Mouse (Mus musculus) limb, embryonic 12.5 days (tissue): ENCODE measurements around the gene Arhgap23. TPM values are rescaled to one million over a fixed set of nuclear protein-coding genes. Genes with fewer than 3 reads are reported as not detected.

Source experiments
- ATAC-seq: fragments of 200-750 bp; cut with Nextera tagmentation; 2 replicates; pipeline ENCODE4 v1.8.0; 2017; ENCODE audit warnings: low read depth, moderate TSS enrichment; ENCODE audit not compliant: insufficient number of reproducible peaks, insufficient read depth, low FRiP score, low TSS enrichment
- H3K27ac ChIP-seq: fragments of 300-500 bp; sonication (generic); 2 replicates; pipeline ENCODE4 v1.5.1; 2016; ENCODE audit warnings: mild to moderate bottlenecking, moderate library complexity
- H3K27me3 ChIP-seq: fragments of 300-500 bp; sonication (generic); 2 replicates; pipeline ENCODE4 v1.6.1; 2016; ENCODE audit warnings: mild to moderate bottlenecking, moderate library complexity
- H3K36me3 ChIP-seq: fragments of 300-500 bp; sonication (generic); 2 replicates; pipeline ENCODE4 v1.6.1; 2016; ENCODE audit warnings: mild to moderate bottlenecking, moderate library complexity
- H3K4me1 ChIP-seq: fragments of 300-500 bp; sonication (generic); replicated peaks from 2 replicates; pipeline ENCODE4 v1.6.1; 2016
- H3K4me2 ChIP-seq: fragments of 300-500 bp; sonication (generic); 2 replicates; pipeline ENCODE4 v1.6.1; 2016; ENCODE audit warnings: mild to moderate bottlenecking, moderate library complexity
- H3K4me3 ChIP-seq: fragments of 300-500 bp; sonication (generic); replicated peaks from 2 replicates; pipeline ENCODE4 v1.5.1; 2016; ENCODE audit warnings: mild to moderate bottlenecking
- H3K9ac ChIP-seq: fragments of 300-500 bp; sonication (generic); replicated peaks from 2 replicates; pipeline ENCODE4 v1.6.1; 2016; ENCODE audit warnings: mild to moderate bottlenecking, moderate library complexity
- H3K9me3 ChIP-seq: fragments of 300-500 bp; sonication (generic); 2 replicates; pipeline ENCODE4 v1.6.1; 2016; ENCODE audit warnings: mild to moderate bottlenecking, moderate library complexity
- WGBS: fragments of 180-500 bp; shearing (Covaris S2); methylation state at CpG from one replicate; pipeline ENCODE4 v1.1.7; 2016; 5-methylcytosine and 5-hydroxymethylcytosine counted together
- polyA plus RNA-seq: library from polyadenylated mRNA; unstranded; fragments of >200 nt; fragmentation: Nextera tagmentation; extraction: Ambion mirVana; gene quantifications from 2 replicates; pipeline ENCODE4 v1.2.1, GENCODE M21; 2016

The Arhgap23 gene
- polyA plus RNA-seq, 1 experiment from 2014 or later = 7.4 TPM

- no peak overlapping the region for H3K27ac ChIP-seq
- peaks cover 12% of the 10 kb centered on the region for H3K27me3 ChIP-seq
- no peak overlapping the region for H3K4me3 ChIP-seq
- H3K36me3 ChIP-seq = no peaks in the 10 kb centered on the region
- 41% methylated on average over 9 of the region's 9 CpGs for WGBS
- H3K9me3 ChIP-seq = no peaks in the 10 kb centered on the region
- H3K9ac ChIP-seq = no peak overlapping the region
- peaks cover 14% of the 10 kb centered on the region for H3K4me1 ChIP-seq
- H3K4me2 ChIP-seq = no peak overlapping the region
- no peak for ATAC-seq
Observed at GRCm38 (mm10) chr11:97524306-97524705, 109.0 kb downstream of the Arhgap23 start.

GRCm38 (mm10) chr11:97525313-97525712 is 110.0 kb downstream of the Arhgap23 start:
- no peak for ATAC-seq
- Histone ChIP-seq H3K36me3 (no peaks in the 10 kb centered on the region), H3K27ac (no peak overlapping the region)

GRCm38 (mm10) chr11:97528282-97528808 is 113.0 kb downstream of the Arhgap23 start:
- Histone ChIP-seq H3K4me2 (no peak overlapping the region), H3K36me3 (no peaks in the 10 kb centered on the region), H3K27ac (no peak overlapping the region), H3K4me3 (no peak overlapping the region), H3K27me3 (peaks cover 32% of the 10 kb centered on the region), H3K9ac (no peak overlapping the region), H3K4me1 (peaks cover 20% of the 10 kb centered on the region), H3K9me3 (no peaks in the 10 kb centered on the region)
- WGBS = 72% methylated on average over 18 of the region's 18 CpGs
- ATAC-seq = no peak

More at GRCm38 (mm10) chr11:97525313-97525712, 110.0 kb downstream of the Arhgap23 start:
- no peaks in the 10 kb centered on the region for H3K9me3 ChIP-seq
- H3K27me3 ChIP-seq = peaks cover 12% of the 10 kb centered on the region
- H3K4me3 ChIP-seq = no peak overlapping the region
- peaks cover 14% of the 10 kb centered on the region for H3K4me1 ChIP-seq
- WGBS = 91% methylated on average over 6 of the region's 6 CpGs
- H3K4me2 ChIP-seq = no peak overlapping the region
- no peak overlapping the region for H3K9ac ChIP-seq

GRCm38 (mm10) chr11:97530069-97530468 is 114.7 kb downstream of the Arhgap23 start:
- H3K9ac ChIP-seq = no peak overlapping the region
- WGBS = 89% methylated on average over 6 of the region's 6 CpGs
- no peak for ATAC-seq
- peaks cover 18% of the 10 kb centered on the region for H3K4me1 ChIP-seq
- H3K27me3 ChIP-seq = peaks cover 46% of the 10 kb centered on the region
- no peaks in the 10 kb centered on the region for H3K9me3 ChIP-seq
- H3K4me2 ChIP-seq = no peak overlapping the region
- no peak overlapping the region for H3K27ac ChIP-seq
- H3K4me3 ChIP-seq = no peak overlapping the region
- H3K36me3 ChIP-seq = no peaks in the 10 kb centered on the region

- Histone ChIP-seq H3K4me2 (no peak overlapping the region), H3K4me3 (no peak overlapping the region), H3K4me1 (peaks cover 20% of the 10 kb centered on the region), H3K27me3 (peaks cover 52% of the 10 kb centered on the region), H3K36me3 (no peaks in the 10 kb centered on the region), H3K9ac (no peak overlapping the region), H3K9me3 (no peaks in the 10 kb centered on the region), H3K27ac (no peak overlapping the region)
- no peak for ATAC-seq
- 70% methylated on average over 5 of the region's 5 CpGs for WGBS
Observed at GRCm38 (mm10) chr11:97530961-97531360, 115.6 kb downstream of the Arhgap23 start.

GRCm38 (mm10) chr11:97531381-97532260 is 116.3 kb downstream of the Arhgap23 start:
- Histone ChIP-seq H3K27me3 (peaks cover 58% of the 10 kb centered on the region), H3K9ac (peak overlapping the region; percentile 42; the same call in 1 of the 2 replicates), H3K27ac (no peak overlapping the region), H3K36me3 (no peaks in the 10 kb centered on the region), H3K4me1 (peaks cover 27% of the 10 kb centered on the region), H3K4me2 (peak overlapping the region; percentile 89), H3K4me3 (peak overlapping the region; percentile 49), H3K9me3 (no peaks in the 10 kb centered on the region)
- ATAC-seq = peak; percentile 57
- 7% methylated on average over 46 of the region's 46 CpGs for WGBS

GRCm38 (mm10) chr11:97532354-97532753 is 117.0 kb downstream of the Arhgap23 start:
- H3K27ac ChIP-seq = no peak overlapping the region
- H3K4me3 ChIP-seq = peak overlapping the region; percentile 49
- peaks cover 66% of the 10 kb centered on the region for H3K27me3 ChIP-seq
- H3K36me3 ChIP-seq = no peaks in the 10 kb centered on the region
- no peaks in the 10 kb centered on the region for H3K9me3 ChIP-seq
- 12% methylated on average over 8 of the region's 8 CpGs for WGBS
- peaks cover 34% of the 10 kb centered on the region for H3K4me1 ChIP-seq
- H3K9ac ChIP-seq = no peak overlapping the region
- ATAC-seq = no peak
- peak overlapping the region; percentile 89 for H3K4me2 ChIP-seq

DNA sequence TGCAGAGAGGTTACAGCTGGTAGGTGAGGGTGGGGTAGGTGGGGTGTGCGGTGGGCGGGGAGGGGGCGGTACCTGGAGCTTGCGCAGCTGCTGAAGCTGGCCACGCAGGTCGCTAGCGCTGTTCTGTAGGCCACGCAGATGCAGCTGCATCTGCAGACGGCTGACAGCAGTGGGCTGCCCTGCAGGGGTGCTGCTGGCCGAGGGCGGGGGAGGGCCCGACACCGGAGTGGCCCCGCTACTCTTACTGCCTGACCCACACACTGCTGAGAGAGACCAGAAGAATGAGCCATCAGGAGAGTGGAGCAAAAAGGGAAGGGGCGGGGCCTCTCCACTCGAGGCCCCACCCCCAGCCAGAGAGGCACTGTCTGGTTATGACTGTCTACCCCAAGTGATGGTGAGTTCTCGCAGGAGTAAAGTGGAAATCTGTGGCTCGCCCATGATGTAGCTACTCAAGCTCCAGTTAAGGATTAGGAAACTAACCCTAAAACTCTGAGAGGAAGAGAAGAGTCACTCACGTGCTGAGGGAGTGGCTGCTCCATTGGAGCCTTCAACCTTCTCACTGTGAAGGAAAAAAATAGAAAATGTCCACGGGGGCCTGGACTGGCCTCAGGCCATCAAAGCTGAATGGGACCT is 117.7 kb downstream of the Arhgap23 start:
- Histone ChIP-seq H3K4me3 (peak overlapping the region; percentile 34), H3K4me1 (peaks cover 38% of the 10 kb centered on the region), H3K36me3 (no peaks in the 10 kb centered on the region), H3K27me3 (peaks cover 73% of the 10 kb centered on the region), H3K4me2 (peak overlapping the region; percentile 89), H3K9ac (no peak overlapping the region), H3K27ac (no peak overlapping the region), H3K9me3 (no peaks in the 10 kb centered on the region)
- 4% methylated on average over 20 of the region's 20 CpGs for WGBS
- ATAC-seq = no peak

DNA sequence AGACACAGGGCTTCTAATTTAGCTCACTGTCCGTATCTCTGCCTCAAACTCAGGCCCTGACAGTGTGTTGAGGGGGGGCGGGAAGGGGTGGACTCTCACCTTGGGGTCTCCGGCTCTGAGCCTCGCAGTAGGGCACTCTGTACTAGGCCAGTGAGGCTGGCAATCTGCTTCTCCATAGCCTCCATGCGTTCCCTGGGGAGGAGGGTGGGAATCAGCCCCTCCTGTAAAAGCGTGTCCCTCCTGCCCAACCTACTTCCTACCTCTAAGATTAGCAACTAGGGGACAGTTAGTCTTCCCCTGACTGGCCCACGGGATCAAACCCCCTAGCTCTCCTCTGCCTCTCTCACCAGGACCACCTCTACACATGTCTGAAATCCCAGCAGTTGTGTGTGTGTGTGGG is 118.3 kb downstream of the Arhgap23 start:
- no peak for ATAC-seq
- 14% methylated on average over 7 of the region's 7 CpGs for WGBS
- no peak overlapping the region for H3K4me3 ChIP-seq
- H3K27me3 ChIP-seq = peaks cover 79% of the 10 kb centered on the region
- no peak overlapping the region for H3K27ac ChIP-seq
- peaks cover 38% of the 10 kb centered on the region for H3K4me1 ChIP-seq
- H3K9me3 ChIP-seq = no peaks in the 10 kb centered on the region
- H3K36me3 ChIP-seq = no peaks in the 10 kb centered on the region
- H3K4me2 ChIP-seq = no peak overlapping the region
- H3K9ac ChIP-seq = no peak overlapping the region

DNA sequence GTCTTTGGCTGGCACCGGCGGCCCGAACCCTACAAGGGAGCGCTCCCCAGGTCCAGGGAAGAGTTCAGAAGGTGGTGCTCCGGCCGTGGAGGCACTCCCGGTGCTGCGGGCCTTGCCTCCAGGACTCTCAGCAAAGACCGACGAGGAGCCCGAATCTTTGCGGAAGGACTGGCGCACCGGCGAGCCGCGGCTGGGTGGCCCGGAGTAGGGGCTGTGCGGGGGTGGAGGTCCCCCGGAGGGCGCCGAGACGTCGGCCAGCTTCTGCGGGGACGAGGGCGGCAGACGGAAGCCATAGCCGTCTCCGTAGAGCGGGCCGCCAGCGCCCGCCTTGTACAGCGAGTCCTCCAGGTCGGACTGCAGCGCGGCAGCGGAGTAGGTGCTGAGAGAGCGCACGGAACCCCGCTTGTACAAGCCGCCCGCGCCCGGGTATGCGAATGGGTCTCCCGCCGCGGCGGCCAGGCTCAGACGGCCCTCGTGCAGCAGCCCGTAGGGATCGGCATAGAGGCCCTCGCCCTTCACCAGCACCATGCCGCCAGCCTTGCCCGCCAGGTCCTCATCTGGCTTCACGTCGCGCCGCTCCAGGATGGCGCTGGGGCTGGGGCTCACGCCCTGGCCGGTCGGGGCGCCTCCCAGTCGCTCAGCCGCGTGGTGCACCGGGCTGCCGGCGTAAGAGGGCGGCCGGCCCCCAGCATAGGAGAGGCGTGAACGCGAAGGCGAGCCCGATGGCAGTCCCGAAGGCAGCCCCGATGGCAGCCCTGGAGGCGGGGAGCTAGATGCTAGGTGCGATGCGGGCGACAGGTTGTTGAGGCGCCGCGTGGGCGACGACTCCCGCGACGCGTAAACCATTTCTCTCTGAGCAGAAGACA is 119.3 kb downstream of the Arhgap23 start:
- no peaks in the 10 kb centered on the region for H3K36me3 ChIP-seq
- WGBS = 2% methylated on average over 95 of the region's 95 CpGs
- peaks cover 38% of the 10 kb centered on the region for H3K4me1 ChIP-seq
- no peaks in the 10 kb centered on the region for H3K9me3 ChIP-seq
- peaks cover 88% of the 10 kb centered on the region for H3K27me3 ChIP-seq
- H3K4me3 ChIP-seq = peak overlapping the region; percentile 36
- H3K9ac ChIP-seq = peak overlapping the region; percentile 40; the same call in 1 of the 2 replicates
- no peak overlapping the region for H3K27ac ChIP-seq
- peak overlapping the region; percentile 50 for H3K4me2 ChIP-seq
- ATAC-seq = no peak
